Mouse (Mus musculus) stomach, postnatal 0 days (tissue): ENCODE measurements around the gene Pik3cd. TPM values are rescaled to one million over a fixed set of nuclear protein-coding genes. Genes with fewer than 3 reads are reported as not detected.

ENCODE experiments used
- ATAC-seq: fragments of 200-750 bp; cut with Nextera tagmentation; 2 replicates; pipeline ENCODE4 v1.8.0; 2017; ENCODE audit not compliant: low FRiP score, low TSS enrichment
- DNase-seq: peaks from one replicate; pipeline ENCODE4 v3.0.0-alpha.2; 2016; ENCODE audit warnings: low spot score
- H3K27ac ChIP-seq: fragments of 300-500 bp; sonication (generic); replicated peaks from 2 replicates; pipeline ENCODE4 v1.5.1; 2014; ENCODE audit warnings: mild to moderate bottlenecking, control low read depth
- H3K27me3 ChIP-seq: fragments of 300-500 bp; sonication (generic); 2 replicates; pipeline ENCODE4 v1.6.1; 2014; ENCODE audit warnings: low read length; ENCODE audit not compliant: control insufficient read depth, insufficient read depth
- H3K36me3 ChIP-seq: fragments of 300-500 bp; sonication (generic); 2 replicates; pipeline ENCODE4 v1.6.1; 2014; ENCODE audit warnings: low read length, mixed read lengths; ENCODE audit not compliant: control insufficient read depth, insufficient read depth
- H3K4me1 ChIP-seq: fragments of 300-500 bp; sonication (generic); replicated peaks from 2 replicates; pipeline ENCODE4 v1.6.1; 2014; ENCODE audit warnings: antibody characterized with exemption; ENCODE audit not compliant: control insufficient read depth, insufficient read depth
- H3K4me2 ChIP-seq: fragments of 300-500 bp; sonication (generic); replicated peaks from 2 replicates; pipeline ENCODE4 v1.6.1; 2014; ENCODE audit warnings: low read depth, mild to moderate bottlenecking, control low read depth, moderate library complexity
- H3K4me3 ChIP-seq: fragments of 300-500 bp; sonication (generic); 2 replicates; pipeline ENCODE4 v1.5.1; 2014; ENCODE audit warnings: low read depth, low read length, control low read depth
- H3K9ac ChIP-seq: fragments of 300-500 bp; sonication (generic); 2 replicates; pipeline ENCODE4 v1.6.1; 2014; ENCODE audit warnings: mild to moderate bottlenecking, low read length, control low read depth, mixed read lengths
- H3K9me3 ChIP-seq: fragments of 300-500 bp; sonication (generic); 2 replicates; pipeline ENCODE4 v1.6.1; 2016; ENCODE audit warnings: low read length; ENCODE audit not compliant: control insufficient read depth
- CTCF ChIP-seq: IDR thresholded peaks from 2 replicates; pipeline ENCODE4 v1.5.1; 2016; ENCODE audit warnings: antibody characterized with exemption, low read depth, mild to moderate bottlenecking, moderate library complexity
- EP300 ChIP-seq: optimal IDR thresholded peaks from 2 replicates; pipeline ENCODE3; 2016; ENCODE audit warnings: antibody characterized with exemption
- WGBS: fragments of 180-500 bp; shearing (Covaris S2); extraction: QIAGEN DNeasy Blood & Tissue Kit; methylation state at CpG from one replicate; pipeline ENCODE4 v1.1.7; 2014; 5-methylcytosine and 5-hydroxymethylcytosine counted together
- polyA plus RNA-seq: library from polyadenylated mRNA; unstranded; fragments of >200 nt; fragmentation: Nextera tagmentation; extraction: Ambion mirVana; gene quantifications from 2 replicates; pipeline ENCODE4 v1.2.1, GENCODE M21; 2015

The Pik3cd gene
- polyA plus RNA-seq, 1 experiment from 2014 or later = 2.0 TPM

- H3K4me2 ChIP-seq = no peak overlapping the region
- H3K36me3 ChIP-seq = no peaks in the 10 kb centered on the region
- DNase-seq (no peak), ATAC-seq (no peak)
- peaks cover 6% of the 10 kb centered on the region for H3K4me1 ChIP-seq
- H3K4me3 ChIP-seq = no peak overlapping the region
- no peak overlapping the region for H3K9ac ChIP-seq
- no peak for TF ChIP-seq EP300
- no peak for TF ChIP-seq CTCF
- WGBS = 73% methylated on average over 10 of the region's 10 CpGs
- no peaks in the 10 kb centered on the region for H3K27me3 ChIP-seq
- no peak overlapping the region for H3K27ac ChIP-seq
- H3K9me3 ChIP-seq = no peaks in the 10 kb centered on the region
Observed at GRCm38 (mm10) chr4:149734730-149735475, 32.5 kb upstream of the Pik3cd start.

- WGBS = 88% methylated on average over 6 of the region's 6 CpGs
- Histone ChIP-seq H3K27ac (no peak overlapping the region), H3K9ac (no peak overlapping the region), H3K4me1 (peaks cover 6% of the 10 kb centered on the region), H3K4me3 (no peak overlapping the region), H3K27me3 (no peaks in the 10 kb centered on the region), H3K36me3 (0 out of 2 replicates have a peak, but pooled peaks cover 4% of the 10 kb centered on the region), H3K9me3 (no peaks in the 10 kb centered on the region), H3K4me2 (no peak overlapping the region)
- DNase-seq (no peak), ATAC-seq (no peak)
- TF ChIP-seq EP300 (no peak), CTCF (no peak)
Observed at GRCm38 (mm10) chr4:149734246-149734645, 31.9 kb upstream of the Pik3cd start.

GRCm38 (mm10) chr4:149733748-149734147, 31.4 kb upstream of the Pik3cd start:
- H3K27ac ChIP-seq = no peak overlapping the region
- 67% methylated on average over 6 of the region's 6 CpGs for WGBS
- no peak overlapping the region for H3K4me3 ChIP-seq
- DNase-seq = no peak
- H3K9me3 ChIP-seq = no peaks in the 10 kb centered on the region
- H3K27me3 ChIP-seq = no peaks in the 10 kb centered on the region
- H3K9ac ChIP-seq = no peak overlapping the region
- peaks cover 6% of the 10 kb centered on the region for H3K4me1 ChIP-seq
- TF ChIP-seq CTCF (no peak), EP300 (no peak)
- no peak for ATAC-seq
- H3K4me2 ChIP-seq = no peak overlapping the region
- peaks cover 7% of the 10 kb centered on the region; the same call in 1 of the 2 replicates for H3K36me3 ChIP-seq

GRCm38 (mm10) chr4:149732800-149733199, 30.4 kb upstream of the Pik3cd start:
- Histone ChIP-seq H3K9ac (no peak overlapping the region; the same call in 1 of the 2 replicates), H3K9me3 (no peaks in the 10 kb centered on the region), H3K27me3 (no peaks in the 10 kb centered on the region), H3K27ac (peak overlapping the region; percentile 18; the same call in 1 of the 2 replicates), H3K4me3 (no peak overlapping the region), H3K4me2 (no peak overlapping the region), H3K36me3 (peaks cover 10% of the 10 kb centered on the region; the same call in 1 of the 2 replicates), H3K4me1 (peaks cover 6% of the 10 kb centered on the region)
- TF ChIP-seq EP300 (no peak), CTCF (no peak)
- DNase-seq (no peak), ATAC-seq (no peak)
- WGBS = 49% methylated on average over 10 of the region's 10 CpGs

- Histone ChIP-seq H3K4me1 (peaks cover 6% of the 10 kb centered on the region), H3K4me2 (no peak overlapping the region), H3K27me3 (no peaks in the 10 kb centered on the region), H3K9me3 (no peaks in the 10 kb centered on the region), H3K9ac (no peak overlapping the region; the same call in 1 of the 2 replicates), H3K4me3 (no peak overlapping the region), H3K36me3 (peaks cover 14% of the 10 kb centered on the region), H3K27ac (peak overlapping the region; percentile 18; the same call in 1 of the 2 replicates)
- whole genome bisulfite sequencing = 84% methylated on average over 3 of the region's 3 CpGs
- ATAC-seq (no peak), DNase-seq (no peak)
- TF ChIP-seq EP300 (no peak), CTCF (no peak)
Observed at GRCm38 (mm10) chr4:149732313-149732712, 29.9 kb upstream of the Pik3cd start.

GRCm38 (mm10) chr4:149730827-149731226, 28.5 kb upstream of the Pik3cd start:
- Histone ChIP-seq H3K36me3 (peaks cover 22% of the 10 kb centered on the region), H3K4me3 (no peak overlapping the region), H3K4me1 (no peaks in the 10 kb centered on the region), H3K27ac (no peak overlapping the region), H3K9ac (no peak overlapping the region), H3K4me2 (no peak overlapping the region), H3K27me3 (no peaks in the 10 kb centered on the region), H3K9me3 (no peaks in the 10 kb centered on the region)
- WGBS = 44% methylated on average over 7 of the region's 7 CpGs
- TF ChIP-seq EP300 = no peak
- ATAC-seq = no peak
- DNase-seq = no peak
